Mouse (Mus musculus): ENCODE results near the gene Snx27. TPM values are rescaled to one million over a fixed set of nuclear protein-coding genes. Genes with fewer than 3 reads are reported as not detected.

The Snx27 gene
- 33.6 and 33.9 TPM in 2 replicates for polyA plus RNA-seq (2014; fragmentation: Nextera tagmentation; extraction: Ambion mirVana)

- Histone ChIP-seq H3K9me3 (ENCODE audit: control insufficient read depth, low read length) (no peaks in the 10 kb centered on the region), H3K27me3 (replicated peaks; ENCODE audit: control insufficient read depth, insufficient read depth, low read length) (0 out of 2 replicates have a peak, but pooled peaks cover 3% of the 10 kb centered on the region), H3K4me2 (ENCODE audit: low read depth, low read length) (peak within 1 kb of the TSS; percentile 84), H3K27ac (replicated peaks; ENCODE audit: low read depth, low read length) (peak within 1 kb of the TSS; percentile 89), H3K4me3 (ENCODE audit: low read depth, low read length) (peak within 1 kb of the TSS; percentile 91), H3K4me1 (ENCODE audit: control insufficient read depth, insufficient read depth, low read length) (peaks cover 19% of the 10 kb centered on the region), H3K9ac (ENCODE audit: low read depth, low read length) (peak within 1 kb of the TSS; percentile 89), H3K36me3 (ENCODE audit: control insufficient read depth, insufficient read depth, low read length) (no peaks in the 10 kb centered on the region)
- DNase-seq (ENCODE audit: low spot score) (peak; percentile 99), ATAC-seq (ENCODE audit: low read depth) (peak; percentile 99)
- WGBS, result 0% methylated on average over 12 of the region's 42 CpGs
Observed at GRCm38 (mm10) chr3:94582456-94582891, at the start of gene Snx27. Gene Snx27 (minus strand): TSS chr3:94582716.

- DNase-seq (ENCODE audit: low spot score) (no peak), ATAC-seq (ENCODE audit: low read depth) (no peak)
- Histone ChIP-seq H3K27me3 (replicated peaks; ENCODE audit: control insufficient read depth, insufficient read depth, low read length) (no peaks in the 10 kb centered on the region), H3K4me3 (ENCODE audit: low read depth, low read length) (no peak overlapping the region), H3K9me3 (ENCODE audit: control insufficient read depth, low read length) (no peaks in the 10 kb centered on the region), H3K9ac (ENCODE audit: low read depth, low read length) (no peak overlapping the region), H3K4me1 (ENCODE audit: control insufficient read depth, insufficient read depth, low read length) (no peaks in the 10 kb centered on the region), H3K27ac (replicated peaks; ENCODE audit: low read depth, low read length) (no peak overlapping the region), H3K4me2 (ENCODE audit: low read depth, low read length) (no peak overlapping the region), H3K36me3 (ENCODE audit: control insufficient read depth, insufficient read depth, low read length) (no peaks in the 10 kb centered on the region)
- 70% methylated on average over 3 of the region's 3 CpGs for WGBS
Observed at GRCm38 (mm10) chr3:94629876-94630275, 47.4 kb upstream of the Snx27 start.

- Histone ChIP-seq H3K36me3 (ENCODE audit: control insufficient read depth, insufficient read depth, low read length) (no peaks in the 10 kb centered on the region), H3K9ac (ENCODE audit: low read depth, low read length) (no peak overlapping the region), H3K27me3 (replicated peaks; ENCODE audit: control insufficient read depth, insufficient read depth, low read length) (no peaks in the 10 kb centered on the region), H3K9me3 (ENCODE audit: control insufficient read depth, low read length) (no peaks in the 10 kb centered on the region), H3K4me2 (ENCODE audit: low read depth, low read length) (no peak overlapping the region), H3K4me1 (ENCODE audit: control insufficient read depth, insufficient read depth, low read length) (no peaks in the 10 kb centered on the region), H3K4me3 (ENCODE audit: low read depth, low read length) (no peak overlapping the region), H3K27ac (replicated peaks; ENCODE audit: low read depth, low read length) (no peak overlapping the region)
- 80% methylated on average over 5 of the region's 5 CpGs for WGBS
- ATAC-seq (ENCODE audit: low read depth) (no peak), DNase-seq (ENCODE audit: low spot score) (peak; percentile 43)
Observed at GRCm38 (mm10) chr3:94628712-94629111, 46.2 kb upstream of the Snx27 start.

- no peaks in the 10 kb centered on the region for H3K9me3 ChIP-seq (ENCODE audit: control insufficient read depth, low read length)
- no peak overlapping the region for H3K4me2 ChIP-seq (ENCODE audit: low read depth, low read length)
- no peaks in the 10 kb centered on the region for H3K27me3 ChIP-seq (replicated peaks; ENCODE audit: control insufficient read depth, insufficient read depth, low read length)
- H3K4me3 ChIP-seq (ENCODE audit: low read depth, low read length), result no peak overlapping the region
- ATAC-seq (ENCODE audit: low read depth) (no peak), DNase-seq (ENCODE audit: low spot score) (no peak)
- H3K9ac ChIP-seq (ENCODE audit: low read depth, low read length), result no peak overlapping the region
- H3K4me1 ChIP-seq (ENCODE audit: control insufficient read depth, insufficient read depth, low read length), result no peaks in the 10 kb centered on the region
- H3K36me3 ChIP-seq (ENCODE audit: control insufficient read depth, insufficient read depth, low read length), result no peaks in the 10 kb centered on the region
- WGBS, result 95% methylated on average over 4 of the region's 4 CpGs
- no peak overlapping the region for H3K27ac ChIP-seq (replicated peaks; ENCODE audit: low read depth, low read length)
Observed at GRCm38 (mm10) chr3:94624281-94624680, 41.8 kb upstream of the Snx27 start.

GRCm38 (mm10) chr3:94622550-94622949, 40.0 kb upstream of the Snx27 start:
- Histone ChIP-seq H3K4me1 (ENCODE audit: control insufficient read depth, insufficient read depth, low read length) (no peaks in the 10 kb centered on the region), H3K27ac (replicated peaks; ENCODE audit: low read depth, low read length) (no peak overlapping the region), H3K9ac (ENCODE audit: low read depth, low read length) (no peak overlapping the region), H3K36me3 (ENCODE audit: control insufficient read depth, insufficient read depth, low read length) (no peaks in the 10 kb centered on the region), H3K4me2 (ENCODE audit: low read depth, low read length) (no peak overlapping the region), H3K4me3 (ENCODE audit: low read depth, low read length) (no peak overlapping the region), H3K27me3 (replicated peaks; ENCODE audit: control insufficient read depth, insufficient read depth, low read length) (no peaks in the 10 kb centered on the region), H3K9me3 (ENCODE audit: control insufficient read depth, low read length) (no peaks in the 10 kb centered on the region)
- WGBS, result 92% methylated on average over 10 of the region's 10 CpGs
- no peak for DNase-seq (ENCODE audit: low spot score)
- ATAC-seq (ENCODE audit: low read depth), result no peak

GRCm38 (mm10) chr3:94621740-94622507, 39.4 kb upstream of the Snx27 start:
- Histone ChIP-seq H3K4me2 (ENCODE audit: low read depth, low read length) (no peak overlapping the region), H3K27me3 (replicated peaks; ENCODE audit: control insufficient read depth, insufficient read depth, low read length) (no peaks in the 10 kb centered on the region), H3K4me3 (ENCODE audit: low read depth, low read length) (no peak overlapping the region), H3K27ac (replicated peaks; ENCODE audit: low read depth, low read length) (no peak overlapping the region), H3K36me3 (ENCODE audit: control insufficient read depth, insufficient read depth, low read length) (no peaks in the 10 kb centered on the region), H3K9ac (ENCODE audit: low read depth, low read length) (no peak overlapping the region), H3K9me3 (ENCODE audit: control insufficient read depth, low read length) (no peaks in the 10 kb centered on the region), H3K4me1 (ENCODE audit: control insufficient read depth, insufficient read depth, low read length) (no peaks in the 10 kb centered on the region)
- 73% methylated on average over 11 of the region's 11 CpGs for WGBS
- DNase-seq (ENCODE audit: low spot score) (peak; percentile 49), ATAC-seq (ENCODE audit: low read depth) (peak; percentile 63; the same call in 1 of the 2 replicates)

GRCm38 (mm10) chr3:94616717-94617116, 34.2 kb upstream of the Snx27 start:
- H3K4me1 ChIP-seq (ENCODE audit: control insufficient read depth, insufficient read depth, low read length), result no peaks in the 10 kb centered on the region
- ATAC-seq (ENCODE audit: low read depth), result no peak
- H3K27me3 ChIP-seq (replicated peaks; ENCODE audit: control insufficient read depth, insufficient read depth, low read length), result no peaks in the 10 kb centered on the region
- DNase-seq (ENCODE audit: low spot score), result no peak
- H3K4me3 ChIP-seq (ENCODE audit: low read depth, low read length), result no peak overlapping the region
- no peaks in the 10 kb centered on the region for H3K9me3 ChIP-seq (ENCODE audit: control insufficient read depth, low read length)
- no peaks in the 10 kb centered on the region for H3K36me3 ChIP-seq (ENCODE audit: control insufficient read depth, insufficient read depth, low read length)
- H3K27ac ChIP-seq (replicated peaks; ENCODE audit: low read depth, low read length), result no peak overlapping the region
- no peak overlapping the region for H3K9ac ChIP-seq (ENCODE audit: low read depth, low read length)
- no peak overlapping the region for H3K4me2 ChIP-seq (ENCODE audit: low read depth, low read length)
- WGBS, result 70% methylated on average over 4 of the region's 4 CpGs

GRCm38 (mm10) chr3:94613258-94613878, 30.9 kb upstream of the Snx27 start:
- H3K4me1 ChIP-seq (ENCODE audit: control insufficient read depth, insufficient read depth, low read length), result peaks cover 4% of the 10 kb centered on the region; the same call in 1 of the 2 replicates
- H3K4me3 ChIP-seq (ENCODE audit: low read depth, low read length), result no peak overlapping the region
- no peak overlapping the region for H3K27ac ChIP-seq (replicated peaks; ENCODE audit: low read depth, low read length)
- no peaks in the 10 kb centered on the region for H3K9me3 ChIP-seq (ENCODE audit: control insufficient read depth, low read length)
- no peaks in the 10 kb centered on the region for H3K36me3 ChIP-seq (ENCODE audit: control insufficient read depth, insufficient read depth, low read length)
- H3K9ac ChIP-seq (ENCODE audit: low read depth, low read length), result no peak overlapping the region
- H3K27me3 ChIP-seq (replicated peaks; ENCODE audit: control insufficient read depth, insufficient read depth, low read length), result no peaks in the 10 kb centered on the region
- DNase-seq (ENCODE audit: low spot score) (no peak), ATAC-seq (ENCODE audit: low read depth) (no peak)
- 69% methylated on average over 7 of the region's 7 CpGs for WGBS
- no peak overlapping the region for H3K4me2 ChIP-seq (ENCODE audit: low read depth, low read length)
